Mouse (Mus musculus) heart, adult 2 months (tissue): Measurements from ENCODE around the gene Snx11.

Experiments used
- CTCF ChIP-seq: fragments of 200-600 bp; IDR thresholded peaks from 2 replicates; pipeline ENCODE4 v1.8.1; 2022; ENCODE audit warnings: antibody characterized with exemption, mild to moderate bottlenecking, moderate library complexity
- POLR2A ChIP-seq: fragments of 200-500 bp; IDR thresholded peaks from 2 replicates; pipeline ENCODE4 v1.6.1; 2011; ENCODE audit warnings: mild to moderate bottlenecking, low read depth, low read length, control low read depth; ENCODE audit not compliant: insufficient read depth

DNA sequence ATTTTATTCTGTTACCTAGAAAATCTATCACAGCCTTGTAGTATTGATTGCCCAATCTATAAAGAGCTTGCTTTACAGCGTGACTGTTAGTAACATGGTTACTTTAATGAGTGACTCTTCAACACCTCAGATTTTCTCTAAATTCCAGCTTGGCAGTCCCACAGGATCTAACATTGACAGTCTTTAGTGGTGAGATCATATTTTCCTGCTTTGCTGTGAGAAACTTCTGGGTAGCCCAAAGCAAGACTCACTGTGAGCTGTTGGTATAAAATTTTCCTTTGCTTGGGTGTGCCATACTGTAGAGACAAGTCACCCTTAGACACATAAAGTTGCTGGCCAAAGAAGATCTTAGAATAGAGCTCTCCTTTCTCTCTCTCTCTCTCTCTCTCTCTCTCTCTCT is 51.5 kb downstream of the Snx11 start:
- TF ChIP-seq CTCF (no peak), POLR2A (no peak)
